Mouse (Mus musculus) hindbrain, embryonic 15.5 days (tissue): Measurements from ENCODE around the gene Tmem8b. TPM values are rescaled to one million over a fixed set of nuclear protein-coding genes. Genes with fewer than 3 reads are reported as not detected.

Experiments used
- ATAC-seq: fragments of 200-750 bp; cut with Nextera tagmentation; 2 replicates; pipeline ENCODE4 v1.8.0; 2017; ENCODE audit warnings: low read depth, moderate number of reproducible peaks, moderate TSS enrichment; ENCODE audit not compliant: low FRiP score
- H3K27ac ChIP-seq: fragments of 300-500 bp; sonication (generic); replicated peaks from 2 replicates; pipeline ENCODE4 v1.5.1; 2015; ENCODE audit warnings: mild to moderate bottlenecking, inconsistent platforms
- H3K27me3 ChIP-seq: fragments of 300-500 bp; sonication (generic); 2 replicates; pipeline ENCODE4 v1.6.1; 2015; ENCODE audit warnings: control low read depth, inconsistent platforms
- H3K36me3 ChIP-seq: fragments of 300-500 bp; sonication (generic); 2 replicates; pipeline ENCODE4 v1.6.1; 2015; ENCODE audit warnings: control low read depth, inconsistent platforms
- H3K4me1 ChIP-seq: fragments of 300-500 bp; sonication (generic); replicated peaks from 2 replicates; pipeline ENCODE4 v1.6.1; 2015; ENCODE audit warnings: control low read depth, inconsistent platforms
- H3K4me2 ChIP-seq: fragments of 300-500 bp; sonication (generic); 2 replicates; pipeline ENCODE4 v1.6.1; 2015; ENCODE audit warnings: moderate library complexity, mild to moderate bottlenecking, inconsistent platforms
- H3K4me3 ChIP-seq: fragments of 300-500 bp; sonication (generic); 2 replicates; pipeline ENCODE4 v1.5.1; 2015; ENCODE audit warnings: mild to moderate bottlenecking, inconsistent platforms
- H3K9ac ChIP-seq: fragments of 300-500 bp; sonication (generic); 2 replicates; pipeline ENCODE4 v1.6.1; 2015; ENCODE audit warnings: inconsistent platforms
- H3K9me3 ChIP-seq: fragments of 300-500 bp; sonication (generic); 2 replicates; pipeline ENCODE4 v1.6.1; 2016; ENCODE audit warnings: control low read depth, inconsistent platforms
- WGBS: fragments of 180-500 bp; shearing (Covaris S2); methylation state at CpG from one replicate; pipeline ENCODE4 v1.1.7; 2015; 5-methylcytosine and 5-hydroxymethylcytosine counted together
- polyA plus RNA-seq: library from polyadenylated mRNA; unstranded; fragments of >200 nt; fragmentation: Nextera tagmentation; extraction: Ambion mirVana; gene quantifications from 2 replicates; pipeline ENCODE4 v1.2.1, GENCODE M21; 2015

Gene Tmem8b
- polyA plus RNA-seq, 1 experiment from 2014 or later = 15.4 TPM

GRCm38 (mm10) chr4:43726995-43727394, 58.2 kb downstream of the Tmem8b start, which contains the start of gene Hrct1:
Gene Hrct1, plus strand, starts transcription at chr4:43727188.
- no peak within 1 kb of the TSS for H3K4me2 ChIP-seq
- no peaks in the 10 kb centered on the region for H3K27me3 ChIP-seq
- H3K9me3 ChIP-seq = no peaks in the 10 kb centered on the region
- no peaks in the 10 kb centered on the region for H3K4me1 ChIP-seq
- H3K4me3 ChIP-seq = no peak within 1 kb of the TSS
- H3K27ac ChIP-seq = no peak within 1 kb of the TSS
- H3K36me3 ChIP-seq = no peaks in the 10 kb centered on the region
- H3K9ac ChIP-seq = no peak within 1 kb of the TSS
- ATAC-seq = no peak
- 56% methylated on average over 3 of the region's 3 CpGs for WGBS

GRCm38 (mm10) chr4:43727718-43728575, 59.2 kb downstream of the Tmem8b start:
- Histone ChIP-seq H3K4me2 (no peak overlapping the region), H3K4me3 (no peak overlapping the region), H3K9ac (no peak overlapping the region), H3K27ac (no peak overlapping the region), H3K9me3 (no peaks in the 10 kb centered on the region), H3K36me3 (no peaks in the 10 kb centered on the region), H3K4me1 (no peaks in the 10 kb centered on the region), H3K27me3 (no peaks in the 10 kb centered on the region)
- 69% methylated on average over 7 of the region's 7 CpGs for WGBS
- no peak for ATAC-seq

- no peak overlapping the region for H3K27ac ChIP-seq
Measured at GRCm38 (mm10) chr4:43728576-43728954, 59.8 kb downstream of the Tmem8b start.

GRCm38 (mm10) chr4:43729126-43729525, 60.4 kb downstream of the Tmem8b start:
- no peaks in the 10 kb centered on the region for H3K27me3 ChIP-seq
- no peak for ATAC-seq
- H3K36me3 ChIP-seq = no peaks in the 10 kb centered on the region

More at GRCm38 (mm10) chr4:43728576-43728954, 59.8 kb downstream of the Tmem8b start:
- 61% methylated on average over 3 of the region's 5 CpGs for WGBS
- Histone ChIP-seq H3K27me3 (no peaks in the 10 kb centered on the region), H3K4me1 (no peaks in the 10 kb centered on the region), H3K9ac (no peak overlapping the region), H3K36me3 (no peaks in the 10 kb centered on the region), H3K4me3 (no peak overlapping the region), H3K9me3 (no peaks in the 10 kb centered on the region), H3K4me2 (no peak overlapping the region)
- no peak for ATAC-seq

GRCm38 (mm10) chr4:43729794-43730550, 61.2 kb downstream of the Tmem8b start, which contains the start of gene Spaar:
Gene Spaar, plus strand, starts transcription at chr4:43730034.
- ATAC-seq = no peak
- no peaks in the 10 kb centered on the region for H3K27me3 ChIP-seq
- no peak within 1 kb of the TSS for H3K27ac ChIP-seq
- no peak within 1 kb of the TSS for H3K9ac ChIP-seq
- no peaks in the 10 kb centered on the region for H3K36me3 ChIP-seq
- no peaks in the 10 kb centered on the region for H3K4me1 ChIP-seq
- no peak within 1 kb of the TSS for H3K4me3 ChIP-seq
- H3K4me2 ChIP-seq = no peak within 1 kb of the TSS
- WGBS = 71% methylated on average over 14 of the region's 14 CpGs
- no peaks in the 10 kb centered on the region for H3K9me3 ChIP-seq

More at GRCm38 (mm10) chr4:43729126-43729525, 60.4 kb downstream of the Tmem8b start:
- Histone ChIP-seq H3K4me2 (no peak overlapping the region), H3K4me3 (no peak overlapping the region), H3K4me1 (no peaks in the 10 kb centered on the region), H3K27ac (no peak overlapping the region), H3K9ac (no peak overlapping the region), H3K9me3 (no peaks in the 10 kb centered on the region)
- 89% methylated on average over 3 of the region's 3 CpGs for WGBS

- WGBS = 80% methylated on average over 21 of the region's 21 CpGs
- ATAC-seq = no peak
- no peaks in the 10 kb centered on the region for H3K27me3 ChIP-seq
- H3K27ac ChIP-seq = no peak overlapping the region
- no peak overlapping the region for H3K4me2 ChIP-seq
- H3K9me3 ChIP-seq = no peaks in the 10 kb centered on the region
- H3K9ac ChIP-seq = no peak overlapping the region
- H3K4me1 ChIP-seq = no peaks in the 10 kb centered on the region
- no peak overlapping the region for H3K4me3 ChIP-seq
- H3K36me3 ChIP-seq = no peaks in the 10 kb centered on the region
Measured at GRCm38 (mm10) chr4:43730750-43731297, 62.1 kb downstream of the Tmem8b start.

- ATAC-seq = no peak
- no peak overlapping the region for H3K4me3 ChIP-seq
- H3K9ac ChIP-seq = no peak overlapping the region
- H3K4me1 ChIP-seq = no peaks in the 10 kb centered on the region
- H3K36me3 ChIP-seq = no peaks in the 10 kb centered on the region
- H3K27me3 ChIP-seq = no peaks in the 10 kb centered on the region
- no peak overlapping the region for H3K27ac ChIP-seq
- no peaks in the 10 kb centered on the region for H3K9me3 ChIP-seq
- no peak overlapping the region for H3K4me2 ChIP-seq
- 43% methylated on average over 1 of the region's 1 CpGs for WGBS
Measured at GRCm38 (mm10) chr4:43732171-43732570, 63.4 kb downstream of the Tmem8b start.

- no peaks in the 10 kb centered on the region for H3K9me3 ChIP-seq
- H3K27ac ChIP-seq = no peak overlapping the region
- H3K4me1 ChIP-seq = no peaks in the 10 kb centered on the region
- H3K9ac ChIP-seq = no peak overlapping the region
- H3K36me3 ChIP-seq = no peaks in the 10 kb centered on the region
- no peak overlapping the region for H3K4me2 ChIP-seq
- WGBS = 87% methylated on average over 5 of the region's 5 CpGs
- H3K27me3 ChIP-seq = no peaks in the 10 kb centered on the region
- ATAC-seq = no peak
- no peak overlapping the region for H3K4me3 ChIP-seq
Measured at GRCm38 (mm10) chr4:43733186-43733585, 64.4 kb downstream of the Tmem8b start.

GRCm38 (mm10) chr4:43737144-43737543, 68.4 kb downstream of the Tmem8b start:
- WGBS = 58% methylated on average over 6 of the region's 6 CpGs
- Histone ChIP-seq H3K36me3 (no peaks in the 10 kb centered on the region), H3K9ac (no peak overlapping the region), H3K27ac (no peak overlapping the region), H3K4me2 (no peak overlapping the region), H3K4me1 (no peaks in the 10 kb centered on the region), H3K4me3 (no peak overlapping the region), H3K27me3 (no peaks in the 10 kb centered on the region), H3K9me3 (no peaks in the 10 kb centered on the region)
- ATAC-seq = no peak

GRCm38 (mm10) chr4:43738989-43739674, 70.4 kb downstream of the Tmem8b start:
- Histone ChIP-seq H3K27me3 (no peaks in the 10 kb centered on the region), H3K36me3 (no peaks in the 10 kb centered on the region), H3K4me3 (no peak overlapping the region), H3K9ac (no peak overlapping the region), H3K4me1 (no peaks in the 10 kb centered on the region), H3K9me3 (no peaks in the 10 kb centered on the region), H3K27ac (no peak overlapping the region), H3K4me2 (no peak overlapping the region)
- no peak for ATAC-seq
- 76% methylated on average over 8 of the region's 8 CpGs for WGBS

GRCm38 (mm10) chr4:43741526-43741925, 72.8 kb downstream of the Tmem8b start:
- Histone ChIP-seq H3K4me1 (no peaks in the 10 kb centered on the region), H3K4me2 (no peak overlapping the region), H3K27me3 (no peaks in the 10 kb centered on the region), H3K9ac (no peak overlapping the region), H3K4me3 (no peak overlapping the region), H3K36me3 (no peaks in the 10 kb centered on the region), H3K27ac (no peak overlapping the region), H3K9me3 (no peaks in the 10 kb centered on the region)
- WGBS = 65% methylated on average over 5 of the region's 5 CpGs
- no peak for ATAC-seq
